Mouse (Mus musculus) small intestine, adult 2 months (tissue): ENCODE measurements around the gene Usp34.

Source experiments
- CTCF ChIP-seq: fragments of 200-500 bp; IDR thresholded peaks from 2 replicates; pipeline ENCODE4 v1.5.1; 2012; ENCODE audit warnings: low read depth, mild to moderate bottlenecking, control low read depth, inconsistent platforms, low read length, moderate library complexity, mixed read lengths; ENCODE audit not compliant: insufficient replicate concordance, insufficient read length; ENCODE audit errors: extremely low read depth
- POLR2A ChIP-seq: fragments of 200-500 bp; IDR thresholded peaks from 2 replicates; pipeline ENCODE4 v1.6.1; 2012; ENCODE audit warnings: low read depth, mild to moderate bottlenecking, control low read depth, inconsistent platforms, low read length, moderate library complexity

DNA sequence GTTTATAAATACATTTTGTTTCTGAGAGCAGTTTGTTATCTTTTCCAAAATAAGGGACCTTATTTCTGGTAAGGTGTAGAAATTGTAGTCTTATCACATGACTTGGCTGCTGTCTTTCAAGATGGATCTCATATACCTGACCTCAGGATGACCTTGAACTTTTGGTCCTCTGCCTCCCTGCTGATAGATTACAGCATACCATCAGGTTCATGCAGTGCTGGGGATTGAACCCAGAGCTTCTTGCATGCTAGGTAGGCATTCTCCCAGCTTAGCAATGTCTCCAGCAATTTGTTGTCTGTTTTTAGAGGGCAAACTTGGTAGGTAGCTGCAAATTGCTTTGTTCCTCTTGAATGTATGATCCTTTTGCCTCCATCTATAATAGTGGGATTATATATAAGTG, 41.7 kb upstream of the Usp34 start:
- TF ChIP-seq CTCF (no peak), POLR2A (no peak)
